Mouse (Mus musculus) G1E (cell line): ENCODE data around the gene Prokr1. TPM values are rescaled to one million over a fixed set of nuclear protein-coding genes. Genes with fewer than 3 reads are reported as not detected.

Source experiments
- ATAC-seq: 2 replicates; pipeline ENCODE4 v1.8.0; 2016; ENCODE audit warnings: mild to moderate bottlenecking; ENCODE audit not compliant: insufficient number of reproducible peaks, poor library complexity, low FRiP score, severe bottlenecking; ENCODE audit errors: extremely low read depth
- DNase-seq: peaks from one replicate; pipeline ENCODE4 v3.0.0; 2012; ENCODE audit warnings: low spot score
- H3K27me3 ChIP-seq: 2 replicates; pipeline ENCODE4 v1.6.1; 2012; ENCODE audit warnings: mild to moderate bottlenecking, low read length, inconsistent platforms; ENCODE audit not compliant: insufficient read depth
- H3K36me3 ChIP-seq: replicated peaks from 2 replicates; pipeline ENCODE3; 2012; ENCODE audit warnings: mild to moderate bottlenecking, inconsistent platforms
- H3K4me1 ChIP-seq: 2 replicates; pipeline ENCODE4 v1.6.1; 2012; ENCODE audit warnings: low read depth, low read length, inconsistent platforms, mixed read lengths; ENCODE audit not compliant: insufficient read depth
- H3K4me3 ChIP-seq: 2 replicates; pipeline ENCODE4 v1.5.1; 2012; ENCODE audit warnings: low read depth, mild to moderate bottlenecking, inconsistent platforms, low read length, moderate library complexity, mixed read lengths
- H3K9me3 ChIP-seq: replicated peaks from 2 replicates; pipeline ENCODE4 v1.6.1; 2012; ENCODE audit warnings: inconsistent platforms
- CTCF ChIP-seq: IDR thresholded peaks from 2 replicates; pipeline ENCODE4 v1.5.1; 2012; ENCODE audit warnings: low read depth, low read length, inconsistent platforms, mixed read lengths
- GATA1 ChIP-seq: IDR thresholded peaks from 2 replicates; pipeline ENCODE4 v1.6.1; 2012; ENCODE audit warnings: borderline replicate concordance, low read length, inconsistent platforms, mixed read lengths
- GATA2 ChIP-seq: IDR thresholded peaks from 2 replicates; pipeline ENCODE4 v1.6.1; 2012; ENCODE audit warnings: low read depth, low read length, inconsistent platforms, borderline replicate concordance
- POLR2AphosphoS5 ChIP-seq: IDR thresholded peaks from 2 replicates; pipeline ENCODE4 v1.6.1; 2012; ENCODE audit warnings: low read depth, low read length, inconsistent platforms; ENCODE audit not compliant: insufficient replicate concordance
- TAL1 ChIP-seq: conservative IDR thresholded peaks from 2 replicates; pipeline ENCODE4 v1.6.1; 2012; ENCODE audit warnings: low read depth, low read length, inconsistent platforms, mixed read lengths
- polyA plus RNA-seq: library from polyadenylated mRNA; stranded (reverse); fragments of >175 nt; gene quantifications from 2 replicates; pipeline ENCODE4 v1.2.3, GENCODE M21; 2012
- total RNA-seq, 2 experiments: library from RNA; stranded (forward) in 1 of 2; stranded (reverse) in 1 of 2; fragments of 200-1000 nt in 1 of 2; fragments of >200 nt in 1 of 2; fragmentation: Nextera tagmentation in 1 of 2; gene quantifications; 2 replicates each; pipeline ENCODE4 v1.2.3; 2014 to 2017

The Prokr1 gene
- total and polyA plus RNA-seq, 3 experiments: 0.33 to 6.3 (median 1.9) TPM

DNA sequence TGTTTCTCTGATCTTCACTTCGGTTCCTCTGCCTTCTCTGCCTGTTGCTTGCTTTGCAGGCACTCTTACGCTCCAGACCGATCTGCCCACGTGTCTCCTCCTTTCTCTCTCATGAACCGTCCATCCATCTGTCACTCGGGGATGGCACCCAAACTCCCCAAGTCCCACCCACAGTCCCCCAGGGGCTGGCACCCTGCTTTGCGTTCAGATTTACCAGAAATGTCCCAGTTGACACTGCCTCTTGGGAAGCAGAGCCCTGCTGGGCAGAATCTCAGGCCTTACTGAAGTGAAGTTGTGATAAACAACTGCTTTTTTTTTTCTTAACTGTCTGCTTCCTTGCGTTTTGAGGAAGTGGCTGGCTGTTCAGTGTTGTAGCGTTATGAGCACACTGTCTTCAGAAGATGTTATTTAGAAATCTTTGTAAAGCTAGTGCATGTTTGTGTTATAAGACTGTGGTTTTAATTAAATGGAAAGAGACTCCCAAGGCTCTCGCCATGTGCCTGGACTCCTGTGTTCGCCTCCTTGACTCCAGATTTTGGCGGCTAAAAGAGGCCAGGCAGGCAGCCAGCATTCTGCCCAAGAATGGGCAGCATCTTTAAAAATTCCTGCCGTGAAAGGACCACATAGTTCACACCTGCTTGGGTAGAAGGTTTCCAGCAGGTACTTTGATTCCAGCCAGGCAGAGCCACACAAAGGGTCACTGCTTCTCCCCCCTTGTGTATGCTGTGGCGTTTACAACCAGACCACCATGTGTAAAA lies 57.4 kb downstream of the Prokr1 start, which contains the start of gene Arhgap25:
TSS of gene Arhgap25 (minus strand) at position 307 of the 758 bp plus-strand sequence.
- peak within 1 kb of the TSS; percentile 57 for H3K4me3 ChIP-seq
- H3K27me3 ChIP-seq: peaks cover 29% of the 10 kb centered on the region
- no peaks in the 10 kb centered on the region for H3K9me3 ChIP-seq
- peaks cover 3% of the 10 kb centered on the region for H3K36me3 ChIP-seq
- DNase-seq (no peak), ATAC-seq (no peak)
- TF ChIP-seq POLR2AphosphoS5 (no peak), GATA1 (no peak), TAL1 (no peak), GATA2 (no peak), CTCF (no peak)
- peaks cover 87% of the 10 kb centered on the region for H3K4me1 ChIP-seq

DNA sequence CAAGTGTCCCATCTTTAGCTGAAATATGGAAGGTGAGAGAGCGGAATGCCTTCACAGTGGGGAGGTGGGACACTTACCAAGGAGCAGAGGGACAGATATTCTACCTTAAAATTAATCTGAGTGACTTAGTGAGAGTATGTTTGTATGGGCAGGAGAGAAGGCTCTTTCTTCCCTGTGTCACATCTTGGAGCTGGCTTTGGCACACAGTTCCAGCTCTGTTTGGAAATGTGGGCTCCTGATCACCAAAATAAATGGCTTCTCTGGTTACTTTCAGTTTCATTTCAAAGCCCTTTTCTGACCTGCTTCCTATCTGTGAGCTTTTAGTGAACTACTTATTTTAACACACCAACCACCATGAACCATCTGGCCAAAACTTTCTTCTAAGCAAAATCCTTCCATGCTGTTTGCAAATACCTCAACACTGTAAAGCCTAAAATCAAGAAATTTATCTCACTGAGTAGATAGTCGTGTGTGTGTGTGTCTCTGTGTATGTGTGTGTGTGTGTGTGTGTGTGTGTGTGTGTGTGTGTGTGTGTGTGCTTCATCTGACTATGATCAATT lies 59.0 kb downstream of the Prokr1 start:
- Histone ChIP-seq H3K4me1 (peaks cover 84% of the 10 kb centered on the region), H3K4me3 (no peak overlapping the region; the same call in 1 of the 2 replicates), H3K36me3 (peaks cover 3% of the 10 kb centered on the region), H3K9me3 (no peaks in the 10 kb centered on the region), H3K27me3 (peaks cover 17% of the 10 kb centered on the region)
- no peak for ATAC-seq
- no peak for DNase-seq
- no peak for TF ChIP-seq TAL1
- TF ChIP-seq GATA2: no peak
- no peak for TF ChIP-seq GATA1
- TF ChIP-seq POLR2AphosphoS5: no peak

DNA sequence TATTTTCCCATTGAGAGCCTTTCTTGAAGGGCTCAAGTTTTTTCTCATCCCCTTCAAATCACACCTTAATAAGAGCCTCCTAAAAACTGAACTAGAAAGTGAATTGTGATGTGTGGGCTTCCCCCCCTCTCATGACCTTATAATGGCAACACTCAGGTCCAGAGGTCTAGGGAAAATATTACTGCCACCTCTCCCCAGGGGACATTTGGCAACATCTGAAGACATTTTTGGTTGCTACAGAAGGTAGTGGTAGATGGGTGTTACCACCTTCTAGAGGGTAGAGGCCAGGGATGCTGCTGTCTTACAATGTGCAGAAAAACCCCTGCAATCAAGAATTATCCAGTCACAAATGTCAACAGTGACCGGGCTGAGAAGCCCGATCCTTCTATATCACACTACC lies 60.2 kb downstream of the Prokr1 start:
- no peaks in the 10 kb centered on the region for H3K9me3 ChIP-seq
- peaks cover 3% of the 10 kb centered on the region for H3K36me3 ChIP-seq
- H3K27me3 ChIP-seq: peaks cover 12% of the 10 kb centered on the region
- H3K4me1 ChIP-seq: peaks cover 72% of the 10 kb centered on the region
- H3K4me3 ChIP-seq: no peak overlapping the region
- DNase-seq (no peak), ATAC-seq (no peak)
- TF ChIP-seq TAL1 (no peak), GATA1 (no peak)

Other genes with a start within 250 kb of the Prokr1 start
- gene Gkn1, start 239.8 kb downstream of the Prokr1 start, total RNA-seq (2014; fragmentation: Nextera tagmentation): not detected in 2 replicates
- gene Gkn1, start 239.8 kb downstream of the Prokr1 start, total RNA-seq (2017): not detected in 2 replicates
- gene Gkn1, start 239.8 kb downstream of the Prokr1 start, polyA plus RNA-seq: not detected in 2 replicates
- gene Gkn2, start 217.4 kb downstream of the Prokr1 start, total RNA-seq (2014; fragmentation: Nextera tagmentation): not detected in 2 replicates
- not detected in 2 replicates for gene Gkn2, start 217.4 kb downstream of the Prokr1 start, total RNA-seq (2017)
- gene Gkn2, start 217.4 kb downstream of the Prokr1 start, polyA plus RNA-seq: not detected in 2 replicates
- not detected in 2 replicates for gene Gkn3, start 201.8 kb downstream of the Prokr1 start, total RNA-seq (2014; fragmentation: Nextera tagmentation)
- not detected in 2 replicates for gene Gkn3, start 201.8 kb downstream of the Prokr1 start, total RNA-seq (2017)
- not detected in 2 replicates for gene Gkn3, start 201.8 kb downstream of the Prokr1 start, polyA plus RNA-seq
- gene Bmp10, start 161.7 kb downstream of the Prokr1 start, total RNA-seq (2014; fragmentation: Nextera tagmentation): not detected in 2 replicates
- 0.05 and 0.06 TPM in 2 replicates for gene Bmp10, start 161.7 kb downstream of the Prokr1 start, total RNA-seq (2017)
- not detected in 2 replicates for gene Bmp10, start 161.7 kb downstream of the Prokr1 start, polyA plus RNA-seq
- 20.3 and 22.8 TPM in 2 replicates for gene Arhgap25, start 57.5 kb downstream of the Prokr1 start, total RNA-seq (2014; fragmentation: Nextera tagmentation)
- 36.8 and 40.9 TPM in 2 replicates for gene Arhgap25, start 57.5 kb downstream of the Prokr1 start, total RNA-seq (2017)
- gene Arhgap25, start 57.5 kb downstream of the Prokr1 start, polyA plus RNA-seq: 3.1 and 4.8 TPM in 2 replicates
- gene Aplf, start 81.5 kb upstream of the Prokr1 start, total RNA-seq (2014; fragmentation: Nextera tagmentation): 81.4 and 111 TPM in 2 replicates
- gene Aplf, start 81.5 kb upstream of the Prokr1 start, total RNA-seq (2017): 79.6 and 81.7 TPM in 2 replicates
- gene Aplf, start 81.5 kb upstream of the Prokr1 start, polyA plus RNA-seq: 18.7 and 23.0 TPM in 2 replicates
- gene Efcc1, start 140.1 kb upstream of the Prokr1 start, total RNA-seq (2014; fragmentation: Nextera tagmentation): 2.3 TPM in 1 of 2 replicates, not detected in the other
- 0.11 and 0.58 TPM in 2 replicates for gene Efcc1, start 140.1 kb upstream of the Prokr1 start, total RNA-seq (2017)
- gene Efcc1, start 140.1 kb upstream of the Prokr1 start, polyA plus RNA-seq: not detected in 2 replicates
- gene Gp9, start 187.3 kb upstream of the Prokr1 start, total RNA-seq (2014; fragmentation: Nextera tagmentation): 4.7 and 6.4 TPM in 2 replicates
- 1.6 and 2.2 TPM in 2 replicates for gene Gp9, start 187.3 kb upstream of the Prokr1 start, total RNA-seq (2017)
- gene Gp9, start 187.3 kb upstream of the Prokr1 start, polyA plus RNA-seq: 6.3 and 9.1 TPM in 2 replicates
- gene Rab43, start 221.4 kb upstream of the Prokr1 start, total RNA-seq (2014; fragmentation: Nextera tagmentation): 20.1 and 34.8 TPM in 2 replicates
- gene Rab43, start 221.4 kb upstream of the Prokr1 start, total RNA-seq (2017): 11.5 and 15.5 TPM in 2 replicates
- 30.8 and 62.5 TPM in 2 replicates for gene Rab43, start 221.4 kb upstream of the Prokr1 start, polyA plus RNA-seq
- gene Gm45140, start 245.1 kb upstream of the Prokr1 start, total RNA-seq (2014; fragmentation: Nextera tagmentation): 10.5 and 12.1 TPM in 2 replicates
- 17.5 and 19.5 TPM in 2 replicates for gene Gm45140, start 245.1 kb upstream of the Prokr1 start, total RNA-seq (2017)
- 9.0 and 13.8 TPM in 2 replicates for gene Gm45140, start 245.1 kb upstream of the Prokr1 start, polyA plus RNA-seq
- 46.7 and 53.5 TPM in 2 replicates for gene Isy1, start 248.1 kb upstream of the Prokr1 start, total RNA-seq (2014; fragmentation: Nextera tagmentation)
- gene Isy1, start 248.1 kb upstream of the Prokr1 start, total RNA-seq (2017): 62.5 and 65.2 TPM in 2 replicates
- gene Isy1, start 248.1 kb upstream of the Prokr1 start, polyA plus RNA-seq: 46.2 and 54.9 TPM in 2 replicates